8 mouse cellular contexts compared by ENCODE assay signal in the genomic region with DNA sequence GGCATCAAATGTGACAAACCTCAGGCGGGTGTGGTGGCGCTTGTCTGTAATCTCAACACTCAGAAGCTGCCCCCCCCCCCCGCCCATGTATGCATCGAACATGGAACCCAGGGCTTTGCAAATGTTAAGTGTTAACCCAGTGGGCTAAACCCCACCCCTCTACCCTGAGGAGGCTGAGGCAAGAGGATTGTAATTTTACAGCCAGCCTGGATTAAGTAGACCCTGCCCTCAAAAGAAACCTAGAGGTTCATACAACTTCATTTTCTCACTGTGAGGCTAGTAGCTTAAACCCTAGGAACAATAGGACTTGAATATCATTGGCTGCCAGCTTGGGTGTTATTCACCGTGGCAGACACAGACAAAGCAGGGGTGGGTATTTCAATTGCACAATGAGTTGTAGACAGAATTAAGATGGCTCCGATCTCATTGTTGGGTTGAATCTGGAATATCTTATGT. TPM values are rescaled to one million over a fixed set of nuclear protein-coding genes. Genes with fewer than 3 reads are reported as not detected.
DNase-seq lines count a peak whose midpoint lies in the region; ATAC-seq and TF ChIP-seq lines count a peak whose summit lies in the region.

No protein-coding gene starts in this region.

- H3K4me3 ChIP-seq in lung, postnatal 0 days (ENCODE audit: low read depth, low read length), result peak overlapping the region; percentile 79
- peak overlapping the region; percentile 89 for H3K4me3 ChIP-seq in embryonic facial prominence, embryonic 14.5 days (ENCODE audit: low read depth, low read length)
- H3K4me3 ChIP-seq in limb, embryonic 13.5 days, result peak overlapping the region; percentile 93
- H3K4me3 ChIP-seq in small intestine, adult 2 months (ENCODE audit: low read depth, low read length), result peak overlapping the region; percentile 92; the same call in 1 of the 2 replicates

- H3K27me3 ChIP-seq in lung, postnatal 0 days (replicated peaks; ENCODE audit: insufficient read depth, low read length), result no peaks in the 10 kb centered on the region
- H3K27me3 ChIP-seq in embryonic facial prominence, embryonic 14.5 days (replicated peaks; ENCODE audit: control insufficient read depth, insufficient read depth, low read length), result no peaks in the 10 kb centered on the region
- no peaks in the 10 kb centered on the region for H3K27me3 ChIP-seq in limb, embryonic 13.5 days
- no peaks in the 10 kb centered on the region for H3K27me3 ChIP-seq in small intestine, adult 2 months (ENCODE audit: control insufficient read depth, insufficient read depth, low read length)

- TF ChIP-seq CTCF in lung, postnatal 0 days (IDR thresholded peaks at IDR 0.05), result no peak
- no peak for TF ChIP-seq CTCF in small intestine, adult 2 months (IDR thresholded peaks at IDR 0.05; ENCODE audit: extremely low read depth, insufficient read length, insufficient replicate concordance, low read depth, low read length)

- no peaks in the 10 kb centered on the region; the same call in 1 of the 2 replicates for H3K4me1 ChIP-seq in lung, postnatal 0 days (ENCODE audit: insufficient read depth, low read depth, low read length)
- 0 out of 2 replicates have a peak, but pooled peaks cover 3% of the 10 kb centered on the region for H3K4me1 ChIP-seq in embryonic facial prominence, embryonic 14.5 days (ENCODE audit: control insufficient read depth, insufficient read depth, low read length)
- H3K4me1 ChIP-seq in limb, embryonic 13.5 days, result peaks cover 23% of the 10 kb centered on the region
- peaks cover 1% of the 10 kb centered on the region; the same call in 1 of the 2 replicates for H3K4me1 ChIP-seq in small intestine, adult 2 months (ENCODE audit: control insufficient read depth, insufficient read depth, insufficient read length, low read length)

- H3K4me2 ChIP-seq in lung, postnatal 0 days (replicated peaks; ENCODE audit: low read depth, low read length), result peak overlapping the region; percentile 99
- H3K4me2 ChIP-seq in embryonic facial prominence, embryonic 14.5 days (ENCODE audit: low read depth, low read length), result peak overlapping the region; percentile 98
- peak overlapping the region; percentile 96 for H3K4me2 ChIP-seq in limb, embryonic 13.5 days (replicated peaks)

- H3K36me3 ChIP-seq in lung, postnatal 0 days (ENCODE audit: insufficient read depth, low read length), result no peaks in the 10 kb centered on the region
- H3K36me3 ChIP-seq in embryonic facial prominence, embryonic 14.5 days (ENCODE audit: control insufficient read depth, insufficient read depth, low read length), result peaks cover 34% of the 10 kb centered on the region
- peaks cover 31% of the 10 kb centered on the region for H3K36me3 ChIP-seq in limb, embryonic 13.5 days
- peaks cover 10% of the 10 kb centered on the region; the same call in 1 of the 2 replicates for H3K36me3 ChIP-seq in small intestine, adult 2 months (ENCODE audit: control insufficient read depth, insufficient read depth, low read length)

- H3K9ac ChIP-seq in lung, postnatal 0 days (replicated peaks; ENCODE audit: low read depth), result 0 out of 2 replicates have a peak overlapping the region, but pooled peaks have one; percentile 6
- peak overlapping the region; percentile 87 for H3K9ac ChIP-seq in embryonic facial prominence, embryonic 14.5 days (ENCODE audit: low read depth, low read length)
- H3K9ac ChIP-seq in limb, embryonic 13.5 days, result peak overlapping the region; percentile 93

- no peaks in the 10 kb centered on the region for H3K9me3 ChIP-seq in lung, postnatal 0 days (ENCODE audit: low read length)
- no peaks in the 10 kb centered on the region for H3K9me3 ChIP-seq in embryonic facial prominence, embryonic 14.5 days (ENCODE audit: control insufficient read depth, low read length)
- H3K9me3 ChIP-seq in limb, embryonic 13.5 days, result no peaks in the 10 kb centered on the region

- TF ChIP-seq POLR2A in small intestine, adult 2 months (IDR thresholded peaks at IDR 0.05; ENCODE audit: low read depth, low read length), result no peak

- 9% methylated on average over 6 of the region's 6 CpGs for WGBS in lung, postnatal 0 days
- WGBS in embryonic facial prominence, embryonic 14.5 days, result 13% methylated on average over 6 of the region's 6 CpGs
- 22% methylated on average over 6 of the region's 6 CpGs for WGBS in limb, embryonic 13.5 days
- WGBS in small intestine, adult 2 months, result 8% methylated on average over 6 of the region's 6 CpGs

- no peak for ATAC-seq in lung, postnatal 0 days
- no peak; the same call in 1 of the 2 replicates for ATAC-seq in embryonic facial prominence, embryonic 14.5 days (ENCODE audit: low read depth)
- no peak for ATAC-seq in limb, embryonic 13.5 days (ENCODE audit: low FRiP score, low read depth)

- TF ChIP-seq EP300 in lung, postnatal 0 days (IDR thresholded peaks at IDR 0.05), result no peak

- H3K27ac ChIP-seq in lung, postnatal 0 days (ENCODE audit: low read length), result 0 out of 2 replicates have a peak overlapping the region, but pooled peaks have one; percentile 27
- H3K27ac ChIP-seq in embryonic facial prominence, embryonic 14.5 days (replicated peaks; ENCODE audit: low read depth, low read length), result peak overlapping the region; percentile 92
- H3K27ac ChIP-seq in limb, embryonic 13.5 days, result no peak overlapping the region
- H3K27ac ChIP-seq in small intestine, adult 2 months (ENCODE audit: insufficient read depth, low read depth, low read length), result no peak overlapping the region

- DNase-seq in lung, postnatal 0 days (ENCODE audit: low spot score), result no peak
- no peak for DNase-seq in lung, adult 18-20 months
- DNase-seq in embryonic facial prominence, embryonic 14.5 days (ENCODE audit: low spot score), result peak; percentile 50
- DNase-seq in frontal cortex, postnatal 25 days (ENCODE audit: low spot score in 2 of 2), result no peak
- no peak for DNase-seq in kidney, adult 9 months
- DNase-seq in thymus, postnatal 10 days (ENCODE audit: low spot score in 2 of 2), result no peak

RNA-seq across cellular contexts. Expression of gene Stmn1, which starts 1.2 kb away (rescaled TPM):
- 260 and 357 TPM in 2 replicates for polyA plus RNA-seq in lung, postnatal 0 days (2015; fragmentation: Nextera tagmentation; extraction: Ambion mirVana)
- polyA plus RNA-seq in embryonic facial prominence, embryonic 14.5 days (2014; fragmentation: Nextera tagmentation; extraction: Ambion mirVana), result 1,154 and 1,326 TPM in 2 replicates
- 1,889 and 1,921 TPM in 2 replicates for polyA plus RNA-seq in limb, embryonic 13.5 days (2015; fragmentation: Nextera tagmentation; extraction: Ambion mirVana)
- polyA plus RNA-seq in small intestine, adult 2 months (2012; rRNA removed), result 1.9 and 9.8 TPM in 2 replicates

RNA-seq across cellular contexts. Expression of gene Paqr7, which starts 27.1 kb away (rescaled TPM):
- 27.5 and 33.0 TPM in 2 replicates for polyA plus RNA-seq in lung, postnatal 0 days (2015; fragmentation: Nextera tagmentation; extraction: Ambion mirVana)
- polyA plus RNA-seq in embryonic facial prominence, embryonic 14.5 days (2014; fragmentation: Nextera tagmentation; extraction: Ambion mirVana), result 2.0 and 2.3 TPM in 2 replicates
- 3.7 and 4.1 TPM in 2 replicates for polyA plus RNA-seq in limb, embryonic 13.5 days (2015; fragmentation: Nextera tagmentation; extraction: Ambion mirVana)
- polyA plus RNA-seq in small intestine, adult 2 months (2012; rRNA removed), result 31.2 and 45.7 TPM in 2 replicates

RNA-seq across cellular contexts. Expression of gene Aunip, which starts 41.4 kb away (rescaled TPM):
- polyA plus RNA-seq in lung, postnatal 0 days (2015; fragmentation: Nextera tagmentation; extraction: Ambion mirVana), result 0.84 and 1.6 TPM in 2 replicates
- 3.9 and 4.4 TPM in 2 replicates for polyA plus RNA-seq in embryonic facial prominence, embryonic 14.5 days (2014; fragmentation: Nextera tagmentation; extraction: Ambion mirVana)
- 10.6 and 10.8 TPM in 2 replicates for polyA plus RNA-seq in limb, embryonic 13.5 days (2015; fragmentation: Nextera tagmentation; extraction: Ambion mirVana)
- polyA plus RNA-seq in small intestine, adult 2 months (2012; rRNA removed), result 0.08 and 0.44 TPM in 2 replicates

Comparison
In these comparisons a context has a peak if more than half of its experiments do, and no peak if none do; other contexts are left out.
1. H3K27ac ChIP-seq: peak in lung, postnatal 0 days (single experiment) and embryonic facial prominence, embryonic 14.5 days (single experiment); none in limb, embryonic 13.5 days (single experiment) and small intestine, adult 2 months (single experiment).
2. H3K9ac ChIP-seq: peak in every context shown above with its lines; median percentile 93 in limb, embryonic 13.5 days; 87 in embryonic facial prominence, embryonic 14.5 days; 6 in lung, postnatal 0 days.
3. RNA of gene Stmn1, which starts 1.2 kb away (polyA plus RNA-seq): 1,889 to 1,921 TPM in limb, embryonic 13.5 days, 1,154 to 1,326 TPM in embryonic facial prominence, embryonic 14.5 days and 260 to 357 TPM in lung, postnatal 0 days; 1.9 to 9.8 TPM in small intestine, adult 2 months; every median in the first group is over 10 times any median in the second.
4. Peak in every context shown above with its lines, with median percentiles within 50 percentile points of each other: H3K4me2 ChIP-seq and H3K4me3 ChIP-seq.